Mouse (Mus musculus): ENCODE measurements at regions not wholly inside any gene's neighbourhood (a gene's known extent, or its start where the extent isn't known, plus 50 kb on each side); places are given as distances from the start of the nearest gene placed in this dataset.

DNA sequence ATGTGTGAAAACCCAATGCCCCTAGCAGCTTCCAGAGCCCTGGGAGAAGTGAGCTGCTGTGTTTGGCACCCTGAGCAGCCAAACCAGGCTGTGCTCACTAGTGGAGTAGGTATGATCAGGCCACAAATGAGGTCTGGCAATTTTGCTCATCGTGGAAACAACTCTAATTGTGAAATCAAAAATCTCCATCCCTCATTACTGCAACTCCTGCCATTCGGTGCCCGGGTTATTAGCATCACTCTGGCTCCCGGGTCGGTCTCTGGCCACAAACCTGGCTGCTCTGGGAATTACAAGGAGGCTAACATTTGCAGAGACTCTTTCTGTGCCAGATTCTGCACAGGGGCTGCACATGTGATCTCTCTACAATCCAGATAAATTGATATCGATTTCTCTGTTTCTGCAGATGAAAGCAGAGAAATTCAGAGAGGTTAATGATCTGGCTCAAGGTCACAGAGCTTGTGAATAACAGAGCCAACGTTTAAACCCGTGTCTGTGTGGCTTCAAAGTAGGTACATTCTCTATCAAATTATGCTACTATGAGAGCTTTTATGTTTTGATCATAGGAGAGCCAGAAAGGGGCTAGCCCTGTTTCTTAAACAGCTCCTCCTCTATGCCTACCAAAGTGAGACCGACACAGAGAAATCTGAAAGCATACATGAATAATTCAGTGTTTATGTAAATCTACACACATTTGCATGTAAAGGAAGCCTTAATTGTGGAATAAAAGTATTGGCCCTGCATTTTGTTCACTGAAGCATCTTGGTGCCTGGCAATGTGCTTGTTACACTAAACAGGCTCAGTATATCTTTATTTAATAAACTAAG lies 398.7 kb upstream of the Igfbp7 start:
- no peak overlapping the region for H3K27ac ChIP-seq (ENCODE audit: insufficient read depth, low read length)
- H3K36me3 ChIP-seq (ENCODE audit: control insufficient read depth, insufficient read depth, low read length, poor library complexity, severe bottlenecking) = no peaks in the 10 kb centered on the region
- H3K9ac ChIP-seq (ENCODE audit: low read depth, poor library complexity, severe bottlenecking) = no peak overlapping the region
- H3K4me3 ChIP-seq (ENCODE audit: low read depth, low read length) = no peak overlapping the region
- TF ChIP-seq EP300 (IDR thresholded peaks at IDR 0.05; ENCODE audit: insufficient read depth, low read depth, low read length) = no peak
- no peak for TF ChIP-seq CTCF (IDR thresholded peaks at IDR 0.05; ENCODE audit: low read depth, low read length)
- TF ChIP-seq POLR2A (IDR thresholded peaks at IDR 0.05; ENCODE audit: insufficient read depth, low read length) = no peak
- no peaks in the 10 kb centered on the region for H3K27me3 ChIP-seq (ENCODE audit: control insufficient read depth, insufficient read depth, low read length, poor library complexity, severe bottlenecking)
- H3K9me3 ChIP-seq (replicated peaks; ENCODE audit: control insufficient read depth, insufficient read depth, low read length, poor library complexity, severe bottlenecking) = no peaks in the 10 kb centered on the region
- H3K4me1 ChIP-seq (ENCODE audit: control insufficient read depth, insufficient read depth, low read length) = no peaks in the 10 kb centered on the region

- H3K27me3 ChIP-seq (ENCODE audit: control insufficient read depth, insufficient read depth, low read length, poor library complexity, severe bottlenecking) = no peaks in the 10 kb centered on the region
- H3K9ac ChIP-seq (ENCODE audit: low read depth, poor library complexity, severe bottlenecking) = no peak overlapping the region
- no peaks in the 10 kb centered on the region for H3K9me3 ChIP-seq (replicated peaks; ENCODE audit: control insufficient read depth, insufficient read depth, low read length, poor library complexity, severe bottlenecking)
- H3K36me3 ChIP-seq (ENCODE audit: control insufficient read depth, insufficient read depth, low read length, poor library complexity, severe bottlenecking) = no peaks in the 10 kb centered on the region
- H3K4me3 ChIP-seq (ENCODE audit: low read depth, low read length) = no peak overlapping the region
- H3K4me1 ChIP-seq (ENCODE audit: control insufficient read depth, insufficient read depth, low read length) = no peaks in the 10 kb centered on the region
- no peak overlapping the region for H3K27ac ChIP-seq (ENCODE audit: insufficient read depth, low read length)
- TF ChIP-seq EP300 (IDR thresholded peaks at IDR 0.05; ENCODE audit: insufficient read depth, low read depth, low read length) = no peak
- TF ChIP-seq POLR2A (IDR thresholded peaks at IDR 0.05; ENCODE audit: insufficient read depth, low read length) = no peak
- TF ChIP-seq CTCF (IDR thresholded peaks at IDR 0.05; ENCODE audit: low read depth, low read length) = no peak
These were observed 398.0 kb upstream of the Igfbp7 start for GRCm38 (mm10) chr5:77805796-77806195.

DNA sequence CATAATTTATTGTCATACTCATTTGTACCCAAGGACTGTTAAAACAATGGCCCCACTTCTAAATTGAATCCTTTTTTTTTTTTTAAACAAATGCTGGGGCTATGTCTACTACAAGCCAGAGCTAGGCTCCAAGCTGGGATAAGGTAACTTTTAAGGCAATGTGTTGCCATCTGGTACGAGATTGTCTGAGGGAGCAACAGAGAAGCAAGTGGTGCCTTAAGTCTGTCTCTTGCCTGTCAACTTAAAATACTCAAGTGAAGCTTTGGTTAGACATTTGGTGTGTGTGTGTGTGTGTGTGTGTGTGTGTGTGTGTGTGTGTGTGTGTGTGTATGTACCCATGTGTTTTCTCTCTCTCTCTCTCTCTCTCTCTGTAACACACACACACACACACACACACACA lies 397.5 kb upstream of the Igfbp7 start:
- Histone ChIP-seq H3K27ac (ENCODE audit: insufficient read depth, low read length) (no peak overlapping the region), H3K4me3 (ENCODE audit: low read depth, low read length) (no peak overlapping the region), H3K27me3 (ENCODE audit: control insufficient read depth, insufficient read depth, low read length, poor library complexity, severe bottlenecking) (no peaks in the 10 kb centered on the region), H3K4me1 (ENCODE audit: control insufficient read depth, insufficient read depth, low read length) (no peaks in the 10 kb centered on the region), H3K9ac (ENCODE audit: low read depth, poor library complexity, severe bottlenecking) (no peak overlapping the region), H3K9me3 (replicated peaks; ENCODE audit: control insufficient read depth, insufficient read depth, low read length, poor library complexity, severe bottlenecking) (no peaks in the 10 kb centered on the region), H3K36me3 (ENCODE audit: control insufficient read depth, insufficient read depth, low read length, poor library complexity, severe bottlenecking) (no peaks in the 10 kb centered on the region)
- TF ChIP-seq CTCF (IDR thresholded peaks at IDR 0.05; ENCODE audit: low read depth, low read length) = no peak
- no peak for TF ChIP-seq EP300 (IDR thresholded peaks at IDR 0.05; ENCODE audit: insufficient read depth, low read depth, low read length)
- no peak for TF ChIP-seq POLR2A (IDR thresholded peaks at IDR 0.05; ENCODE audit: insufficient read depth, low read length)

DNA sequence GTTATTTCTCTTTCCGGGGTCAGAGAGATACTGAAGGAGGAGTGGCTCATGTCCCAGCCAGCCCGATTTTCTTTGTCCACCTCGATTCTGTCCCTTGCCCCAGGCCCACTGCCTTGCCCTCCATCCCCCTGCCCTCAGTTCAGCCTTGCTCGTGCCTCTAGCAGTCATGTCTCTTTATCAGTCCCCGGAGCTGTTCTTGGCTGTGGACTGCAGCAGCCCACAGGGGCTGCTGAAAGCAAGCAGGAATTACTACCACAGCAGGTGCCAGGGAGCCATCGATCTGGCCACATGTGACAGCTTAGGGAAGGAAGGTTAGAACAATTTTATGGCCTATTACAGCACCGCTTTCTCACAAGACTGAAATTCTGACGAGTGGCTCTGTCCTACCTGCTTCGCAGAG lies 396.3 kb upstream of the Igfbp7 start:
- Histone ChIP-seq H3K4me1 (ENCODE audit: control insufficient read depth, insufficient read depth, low read length) (no peaks in the 10 kb centered on the region), H3K9ac (ENCODE audit: low read depth, poor library complexity, severe bottlenecking) (no peak overlapping the region), H3K27me3 (ENCODE audit: control insufficient read depth, insufficient read depth, low read length, poor library complexity, severe bottlenecking) (no peaks in the 10 kb centered on the region), H3K4me3 (ENCODE audit: low read depth, low read length) (no peak overlapping the region), H3K36me3 (ENCODE audit: control insufficient read depth, insufficient read depth, low read length, poor library complexity, severe bottlenecking) (no peaks in the 10 kb centered on the region), H3K27ac (ENCODE audit: insufficient read depth, low read length) (no peak overlapping the region), H3K9me3 (replicated peaks; ENCODE audit: control insufficient read depth, insufficient read depth, low read length, poor library complexity, severe bottlenecking) (no peaks in the 10 kb centered on the region)
- TF ChIP-seq POLR2A (IDR thresholded peaks at IDR 0.05; ENCODE audit: insufficient read depth, low read length) = no peak
- TF ChIP-seq EP300 (IDR thresholded peaks at IDR 0.05; ENCODE audit: insufficient read depth, low read depth, low read length) = no peak
- TF ChIP-seq CTCF (IDR thresholded peaks at IDR 0.05; ENCODE audit: low read depth, low read length) = no peak

DNA sequence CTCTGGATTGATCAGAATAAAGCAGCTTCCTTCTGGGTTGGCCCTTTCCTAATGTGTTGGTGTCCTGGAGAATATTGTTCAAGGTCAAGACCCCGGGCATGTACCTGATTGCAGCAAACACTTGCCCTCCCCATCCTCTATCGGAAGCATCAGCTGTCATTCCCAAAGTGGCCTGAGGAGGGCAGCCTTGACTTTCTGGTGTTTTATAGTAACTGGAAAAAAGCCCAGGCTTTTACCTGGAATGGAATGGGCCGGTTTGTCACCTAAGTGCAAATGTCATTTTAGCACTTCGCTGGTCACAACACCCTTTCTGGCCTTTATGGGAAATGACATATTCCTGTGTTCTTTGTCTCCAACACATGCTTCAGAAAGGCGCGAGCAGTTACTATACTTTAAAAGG lies 395.7 kb upstream of the Igfbp7 start:
- TF ChIP-seq CTCF (IDR thresholded peaks at IDR 0.05; ENCODE audit: low read depth, low read length) = peak; percentile 49
- TF ChIP-seq POLR2A (IDR thresholded peaks at IDR 0.05; ENCODE audit: insufficient read depth, low read length) = no peak
- H3K4me1 ChIP-seq (ENCODE audit: control insufficient read depth, insufficient read depth, low read length) = no peaks in the 10 kb centered on the region
- H3K27me3 ChIP-seq (ENCODE audit: control insufficient read depth, insufficient read depth, low read length, poor library complexity, severe bottlenecking) = no peaks in the 10 kb centered on the region
- H3K4me3 ChIP-seq (ENCODE audit: low read depth, low read length) = no peak overlapping the region
- H3K36me3 ChIP-seq (ENCODE audit: control insufficient read depth, insufficient read depth, low read length, poor library complexity, severe bottlenecking) = no peaks in the 10 kb centered on the region
- no peak overlapping the region for H3K9ac ChIP-seq (ENCODE audit: low read depth, poor library complexity, severe bottlenecking)
- H3K9me3 ChIP-seq (replicated peaks; ENCODE audit: control insufficient read depth, insufficient read depth, low read length, poor library complexity, severe bottlenecking) = no peaks in the 10 kb centered on the region
- H3K27ac ChIP-seq (ENCODE audit: insufficient read depth, low read length) = no peak overlapping the region

- Histone ChIP-seq H3K36me3 (ENCODE audit: control insufficient read depth, insufficient read depth, low read length, poor library complexity, severe bottlenecking) (no peaks in the 10 kb centered on the region), H3K4me3 (ENCODE audit: low read depth, low read length) (no peak overlapping the region), H3K27ac (ENCODE audit: insufficient read depth, low read length) (no peak overlapping the region), H3K27me3 (ENCODE audit: control insufficient read depth, insufficient read depth, low read length, poor library complexity, severe bottlenecking) (no peaks in the 10 kb centered on the region), H3K9ac (ENCODE audit: low read depth, poor library complexity, severe bottlenecking) (no peak overlapping the region), H3K9me3 (replicated peaks; ENCODE audit: control insufficient read depth, insufficient read depth, low read length, poor library complexity, severe bottlenecking) (no peaks in the 10 kb centered on the region; the same call in 1 of the 2 replicates), H3K4me1 (ENCODE audit: control insufficient read depth, insufficient read depth, low read length) (no peaks in the 10 kb centered on the region)
- no peak for TF ChIP-seq EP300 (IDR thresholded peaks at IDR 0.05; ENCODE audit: insufficient read depth, low read depth, low read length)
- TF ChIP-seq CTCF (IDR thresholded peaks at IDR 0.05; ENCODE audit: low read depth, low read length) = no peak
- TF ChIP-seq POLR2A (IDR thresholded peaks at IDR 0.05; ENCODE audit: insufficient read depth, low read length) = no peak
These were observed 389.1 kb upstream of the Igfbp7 start for GRCm38 (mm10) chr5:77796960-77797359.
